Mouse (Mus musculus) thymus, postnatal 0 days (tissue): ENCODE measurements around the gene 1810046K07Rik. TPM values are rescaled to one million over a fixed set of nuclear protein-coding genes. Genes with fewer than 3 reads are reported as not detected.
A peak's percentile ranks its signal among the peaks of the same experiment; 100 is the strongest.

ENCODE experiments used
- DNase-seq: peaks from one replicate; pipeline ENCODE4 v3.0.0-alpha.2; 2015; ENCODE audit warnings: low spot score
- polyA plus RNA-seq: library from polyadenylated mRNA; unstranded; fragments of >200 nt; fragmentation: Nextera tagmentation; extraction: Ambion mirVana; gene quantifications from 2 replicates; pipeline ENCODE4 v1.2.1, GENCODE M21; 2015

1810046K07Rik gene
- polyA plus RNA-seq, 1 experiment from 2014 or later = 0.27 TPM

GRCm38 (mm10) chr9:51305146-51305545 lies 23.6 kb downstream of the 1810046K07Rik start:
- no peak for DNase-seq

GRCm38 (mm10) chr9:51303980-51304379 lies 24.7 kb downstream of the 1810046K07Rik start:
- no peak for DNase-seq

GRCm38 (mm10) chr9:51293541-51293940 lies 35.2 kb downstream of the 1810046K07Rik start:
- DNase-seq = no peak

GRCm38 (mm10) chr9:51292674-51293073 lies 36.0 kb downstream of the 1810046K07Rik start:
- DNase-seq = peak; percentile 87

GRCm38 (mm10) chr9:51290980-51291379 lies 37.7 kb downstream of the 1810046K07Rik start:
- DNase-seq = no peak

GRCm38 (mm10) chr9:51286079-51286478 lies 42.6 kb downstream of the 1810046K07Rik start:
- no peak for DNase-seq

- peak; percentile 45 for DNase-seq
These were observed 50.0 kb downstream of the 1810046K07Rik start, which contains the start of gene Colca2 for GRCm38 (mm10) chr9:51278500-51279381. Gene Colca2, minus strand, starts transcription at chr9:51278569.

- no peak for DNase-seq
These were observed 50.8 kb downstream of the 1810046K07Rik start for GRCm38 (mm10) chr9:51277834-51278498.

GRCm38 (mm10) chr9:51274678-51275077 lies 54.0 kb downstream of the 1810046K07Rik start:
- DNase-seq = no peak

GRCm38 (mm10) chr9:51273581-51274154 lies 55.0 kb downstream of the 1810046K07Rik start:
- DNase-seq = no peak

- no peak for DNase-seq
These were observed 56.6 kb downstream of the 1810046K07Rik start for GRCm38 (mm10) chr9:51272102-51272501.

GRCm38 (mm10) chr9:51271073-51271472 lies 57.6 kb downstream of the 1810046K07Rik start:
- DNase-seq = no peak

GRCm38 (mm10) chr9:51268852-51269251 lies 59.9 kb downstream of the 1810046K07Rik start:
- DNase-seq = no peak

- no peak for DNase-seq
These were observed 70.3 kb downstream of the 1810046K07Rik start for GRCm38 (mm10) chr9:51258426-51258825.

- DNase-seq = no peak
These were observed 71.8 kb downstream of the 1810046K07Rik start for GRCm38 (mm10) chr9:51256780-51257502.

Other genes with a start within 250 kb of the 1810046K07Rik start
- 0.95 and 1.1 TPM in 2 replicates for gene 4833427G06Rik, start 226.8 kb downstream of the 1810046K07Rik start, polyA plus RNA-seq
- gene Gm32742, start 163.4 kb downstream of the 1810046K07Rik start, polyA plus RNA-seq = 0.23 and 0.33 TPM in 2 replicates
- gene Pou2af1, start 115.2 kb downstream of the 1810046K07Rik start, polyA plus RNA-seq = 1.6 and 2.0 TPM in 2 replicates
- gene Colca2, start 50.3 kb downstream of the 1810046K07Rik start, polyA plus RNA-seq = 1.5 and 2.2 TPM in 2 replicates